Mouse (Mus musculus) hindbrain, embryonic 11.5 days (tissue): ENCODE results near the gene Sh3glb2. TPM values are rescaled to one million over a fixed set of nuclear protein-coding genes. Genes with fewer than 3 reads are reported as not detected.

Source experiments
- ATAC-seq: fragments of 200-750 bp; cut with Nextera tagmentation; 2 replicates; pipeline ENCODE4 v1.8.0; 2017; ENCODE audit warnings: mild to moderate bottlenecking, moderate TSS enrichment, moderate library complexity; ENCODE audit not compliant: low FRiP score
- DNase-seq: peaks from one replicate; pipeline ENCODE4 v3.0.0-alpha.2; 2015; ENCODE audit warnings: low spot score
- H3K27ac ChIP-seq: fragments of 300-500 bp; sonication (generic); 2 replicates; pipeline ENCODE4 v1.5.1; 2014; ENCODE audit warnings: mild to moderate bottlenecking, low read depth, low read length
- H3K27me3 ChIP-seq: fragments of 300-500 bp; sonication (generic); 2 replicates; pipeline ENCODE4 v1.6.1; 2014; ENCODE audit warnings: mild to moderate bottlenecking, low read length, moderate library complexity, mixed read lengths; ENCODE audit not compliant: control insufficient read depth, insufficient read depth
- H3K36me3 ChIP-seq: fragments of 300-500 bp; sonication (generic); 2 replicates; pipeline ENCODE4 v1.6.1; 2014; ENCODE audit warnings: mild to moderate bottlenecking, low read length, moderate library complexity, mixed read lengths; ENCODE audit not compliant: control insufficient read depth, insufficient read depth
- H3K4me1 ChIP-seq: fragments of 300-500 bp; sonication (generic); replicated peaks from 2 replicates; pipeline ENCODE4 v1.6.1; 2014; ENCODE audit warnings: low read length, mixed read lengths; ENCODE audit not compliant: control insufficient read depth, insufficient read depth
- H3K4me2 ChIP-seq: fragments of 300-500 bp; sonication (generic); replicated peaks from 2 replicates; pipeline ENCODE4 v1.6.1; 2014; ENCODE audit warnings: mild to moderate bottlenecking, low read depth, low read length
- H3K4me3 ChIP-seq: fragments of 300-500 bp; sonication (generic); 2 replicates; pipeline ENCODE4 v1.5.1; 2014; ENCODE audit warnings: low read depth, low read length
- H3K9ac ChIP-seq: fragments of 300-500 bp; sonication (generic); 2 replicates; pipeline ENCODE4 v1.6.1; 2014; ENCODE audit warnings: low read depth, low read length
- H3K9me3 ChIP-seq: fragments of 300-500 bp; sonication (generic); 2 replicates; pipeline ENCODE4 v1.6.1; 2016; ENCODE audit warnings: low read length; ENCODE audit not compliant: control insufficient read depth
- WGBS: fragments of 180-500 bp; shearing (Covaris S2); extraction: QIAGEN DNeasy Blood & Tissue Kit; methylation state at CpG from one replicate; pipeline ENCODE4 v1.1.7; 2014; 5-methylcytosine and 5-hydroxymethylcytosine counted together
- polyA plus RNA-seq: library from polyadenylated mRNA; unstranded; fragments of >200 nt; fragmentation: Nextera tagmentation; extraction: Ambion mirVana; gene quantifications from 2 replicates; pipeline ENCODE4 v1.2.1, GENCODE M21; 2014

The Sh3glb2 gene
- polyA plus RNA-seq, 1 experiment from 2014 or later, result 48.5 TPM

DNA sequence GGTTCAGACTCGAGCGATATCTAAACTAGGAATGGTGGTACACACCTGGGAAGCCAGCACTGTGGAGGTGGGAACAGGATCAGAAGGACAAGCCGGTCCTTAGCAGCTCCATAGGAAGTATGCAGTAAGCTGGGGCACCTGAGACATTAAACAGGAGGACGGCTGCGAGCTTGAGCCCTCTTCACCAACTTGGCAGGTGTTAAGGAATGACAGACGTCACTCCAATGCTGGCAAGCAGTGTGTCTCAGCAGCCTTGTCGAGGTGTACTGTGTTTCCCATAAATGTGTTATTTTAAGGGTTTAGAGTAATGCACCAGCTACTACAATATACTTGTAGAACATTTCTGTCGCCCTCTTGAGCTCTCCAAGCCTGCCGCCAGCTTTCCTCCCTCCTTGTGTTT, 27.8 kb upstream of the Sh3glb2 start:
- ATAC-seq (no peak), DNase-seq (no peak)
- Histone ChIP-seq H3K4me2 (no peak overlapping the region), H3K27ac (no peak overlapping the region), H3K4me3 (no peak overlapping the region), H3K9me3 (no peaks in the 10 kb centered on the region), H3K36me3 (0 out of 2 replicates have a peak, but pooled peaks cover 6% of the 10 kb centered on the region), H3K27me3 (no peaks in the 10 kb centered on the region), H3K4me1 (no peaks in the 10 kb centered on the region), H3K9ac (no peak overlapping the region)
- WGBS, result 90% methylated on average over 9 of the region's 9 CpGs

DNA sequence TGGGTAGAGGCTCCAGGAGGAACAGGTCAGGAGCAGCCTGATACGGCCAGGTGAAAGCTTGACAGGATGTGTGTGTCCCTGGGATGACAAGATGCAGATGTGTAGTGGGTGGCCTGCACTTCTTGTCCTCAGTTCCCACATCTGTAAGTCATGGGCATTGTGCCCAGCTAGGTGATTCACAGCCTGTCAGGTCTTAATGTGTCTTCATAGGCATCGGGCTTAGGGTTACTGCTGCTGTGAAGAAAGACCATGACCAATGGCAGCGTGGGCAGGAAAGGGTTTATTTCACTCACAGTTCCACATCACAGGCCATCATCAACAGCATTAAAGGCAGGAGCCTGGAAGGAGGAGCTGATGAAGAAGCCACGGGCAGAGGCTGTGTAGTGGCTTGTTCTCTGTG, 26.5 kb upstream of the Sh3glb2 start:
- no peaks in the 10 kb centered on the region for H3K4me1 ChIP-seq
- H3K9ac ChIP-seq, result no peak overlapping the region
- H3K27me3 ChIP-seq, result no peaks in the 10 kb centered on the region
- ATAC-seq, result no peak
- H3K36me3 ChIP-seq, result peaks cover 10% of the 10 kb centered on the region; the same call in 1 of the 2 replicates
- no peak overlapping the region for H3K4me2 ChIP-seq
- WGBS, result 94% methylated on average over 4 of the region's 4 CpGs
- DNase-seq, result no peak
- no peak overlapping the region for H3K4me3 ChIP-seq
- no peak overlapping the region for H3K27ac ChIP-seq
- no peaks in the 10 kb centered on the region for H3K9me3 ChIP-seq

DNA sequence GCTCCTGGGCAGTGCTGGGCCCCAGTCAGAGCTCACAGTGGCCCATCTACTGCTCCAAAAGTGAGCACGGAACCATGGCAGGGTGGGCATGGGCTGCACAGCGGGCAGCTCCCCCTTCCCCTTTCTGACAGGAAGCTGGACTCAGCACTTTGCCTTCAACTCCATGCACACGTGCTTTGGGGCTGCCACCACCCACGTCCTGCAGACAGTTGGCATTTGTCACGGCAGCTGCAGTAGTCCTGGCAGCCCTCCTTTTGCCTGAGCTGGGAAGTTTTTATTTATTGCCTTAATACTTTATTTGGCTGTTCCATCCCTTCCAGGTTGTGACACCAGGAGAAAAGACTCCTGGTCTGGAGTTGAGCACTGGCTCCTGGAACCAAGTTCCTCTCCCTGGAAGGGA, 25.7 kb upstream of the Sh3glb2 start:
- ATAC-seq (no peak), DNase-seq (no peak)
- no peak overlapping the region for H3K4me3 ChIP-seq
- no peaks in the 10 kb centered on the region for H3K9me3 ChIP-seq
- 79% methylated on average over 5 of the region's 5 CpGs for WGBS
- H3K9ac ChIP-seq, result no peak overlapping the region
- peaks cover 10% of the 10 kb centered on the region; the same call in 1 of the 2 replicates for H3K36me3 ChIP-seq
- H3K27ac ChIP-seq, result no peak overlapping the region; the same call in 1 of the 2 replicates
- H3K4me2 ChIP-seq, result no peak overlapping the region
- no peaks in the 10 kb centered on the region for H3K4me1 ChIP-seq
- H3K27me3 ChIP-seq, result no peaks in the 10 kb centered on the region

DNA sequence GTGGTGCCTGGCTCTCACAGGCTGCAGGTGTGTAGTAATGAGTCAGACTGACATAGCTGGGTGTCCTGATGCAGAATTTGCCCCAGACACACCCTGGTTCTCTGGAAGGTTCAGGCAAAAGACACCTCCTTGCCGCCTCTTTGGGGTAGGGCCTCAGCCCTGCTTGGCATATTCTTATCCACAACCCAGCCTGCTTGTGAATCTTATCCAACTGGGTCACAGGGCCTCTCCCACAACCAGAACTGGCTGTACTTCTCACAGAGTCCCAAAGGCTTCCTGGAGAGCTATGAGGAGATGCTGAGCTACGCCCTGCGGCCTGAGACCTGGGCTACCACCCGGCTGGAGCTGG, 22.2 kb upstream of the Sh3glb2 start:
- Histone ChIP-seq H3K4me3 (no peak overlapping the region), H3K4me1 (no peaks in the 10 kb centered on the region), H3K4me2 (no peak overlapping the region), H3K9ac (no peak overlapping the region), H3K36me3 (peaks cover 10% of the 10 kb centered on the region; the same call in 1 of the 2 replicates), H3K9me3 (no peaks in the 10 kb centered on the region), H3K27ac (no peak overlapping the region), H3K27me3 (no peaks in the 10 kb centered on the region)
- WGBS, result 94% methylated on average over 4 of the region's 4 CpGs
- ATAC-seq (no peak), DNase-seq (no peak)

DNA sequence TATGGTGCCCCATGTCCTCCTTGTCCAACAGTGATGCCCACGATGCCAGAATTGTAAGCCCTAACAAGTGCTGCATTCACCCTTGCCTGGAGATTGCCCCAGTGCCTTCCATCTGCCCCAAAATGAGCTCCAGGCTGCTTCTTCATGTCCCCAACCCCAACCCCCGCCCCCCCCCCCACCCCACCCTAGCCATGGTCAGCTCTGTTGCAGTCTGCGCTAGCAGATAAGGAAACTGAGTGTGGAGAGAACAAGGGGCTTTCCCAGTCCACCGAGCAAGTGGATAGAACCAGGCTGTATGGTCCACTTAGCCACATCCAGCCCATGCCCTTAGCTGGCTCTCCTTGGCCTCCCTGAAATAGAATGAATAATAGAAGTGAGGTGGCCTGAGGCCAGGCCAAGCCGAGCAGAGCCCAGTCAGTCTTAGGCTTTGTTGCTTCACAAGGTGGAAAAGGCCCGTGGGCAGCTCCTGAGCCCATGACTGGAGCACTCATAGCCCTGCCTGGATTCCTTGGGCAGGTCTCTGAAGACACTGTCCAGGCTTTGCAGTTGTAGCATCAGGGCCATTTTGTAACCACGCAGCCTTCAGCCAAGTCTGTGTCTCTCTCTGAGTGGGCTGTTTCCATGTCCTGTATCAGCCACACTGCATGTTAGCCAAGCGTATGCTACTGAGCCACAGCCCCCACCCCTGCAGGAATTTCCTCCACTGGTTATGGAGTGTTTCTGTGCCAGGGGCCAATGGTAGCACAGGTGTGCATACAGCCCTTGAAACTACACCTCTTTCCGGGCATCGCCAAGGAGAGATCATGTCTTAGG, 21.6 kb upstream of the Sh3glb2 start:
- Histone ChIP-seq H3K27me3 (no peaks in the 10 kb centered on the region), H3K4me2 (no peak overlapping the region), H3K27ac (no peak overlapping the region), H3K9me3 (no peaks in the 10 kb centered on the region), H3K36me3 (peaks cover 10% of the 10 kb centered on the region; the same call in 1 of the 2 replicates), H3K9ac (no peak overlapping the region), H3K4me3 (no peak overlapping the region), H3K4me1 (no peaks in the 10 kb centered on the region)
- DNase-seq, result no peak
- WGBS, result 93% methylated on average over 10 of the region's 10 CpGs
- no peak for ATAC-seq

DNA sequence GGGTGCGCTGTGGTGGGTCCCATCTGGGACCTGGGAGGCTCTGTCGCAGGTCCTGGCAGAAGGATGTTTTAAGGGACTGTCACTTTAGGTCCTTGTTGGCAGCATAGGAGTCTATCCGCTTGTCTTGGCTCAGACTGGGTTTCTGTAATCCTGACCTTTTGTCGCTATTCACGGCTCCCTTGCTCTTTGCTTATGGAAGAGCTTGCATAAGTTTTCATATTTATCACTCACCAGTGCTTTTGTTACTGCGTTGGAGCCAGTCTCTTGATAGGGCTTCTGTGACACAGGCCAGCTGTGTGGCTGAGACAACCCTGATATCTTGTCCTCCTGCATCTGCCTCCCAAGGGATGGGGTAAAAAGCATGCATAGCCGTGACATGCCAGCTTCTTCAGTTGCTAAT, 20.2 kb upstream of the Sh3glb2 start:
- WGBS, result 91% methylated on average over 7 of the region's 7 CpGs
- Histone ChIP-seq H3K4me3 (no peak overlapping the region), H3K9me3 (no peaks in the 10 kb centered on the region), H3K36me3 (peaks cover 7% of the 10 kb centered on the region; the same call in 1 of the 2 replicates), H3K9ac (no peak overlapping the region), H3K27ac (no peak overlapping the region), H3K4me1 (no peaks in the 10 kb centered on the region), H3K4me2 (no peak overlapping the region), H3K27me3 (no peaks in the 10 kb centered on the region)
- no peak for DNase-seq
- no peak for ATAC-seq

DNA sequence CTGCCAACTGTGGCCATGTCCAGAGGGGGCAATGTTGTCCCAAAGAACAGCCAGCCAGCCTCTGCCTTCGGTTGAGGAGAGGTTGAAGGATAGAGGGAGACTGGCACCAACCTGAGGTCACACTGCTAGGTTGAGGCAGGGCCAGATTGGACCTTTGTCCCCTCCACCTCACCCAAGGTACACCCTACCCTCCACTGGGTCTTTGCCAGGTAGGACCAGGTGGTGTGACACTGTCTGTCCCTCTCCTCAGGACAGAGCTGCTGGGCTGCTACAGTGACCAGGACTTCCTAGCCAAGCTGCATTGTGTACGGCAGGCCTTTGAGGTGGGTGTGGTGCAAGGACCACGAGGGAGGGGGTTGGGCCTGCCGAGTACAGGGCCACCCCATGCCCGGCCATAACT, 18.6 kb upstream of the Sh3glb2 start:
- no peaks in the 10 kb centered on the region for H3K4me1 ChIP-seq
- H3K4me3 ChIP-seq, result no peak overlapping the region
- H3K9me3 ChIP-seq, result no peaks in the 10 kb centered on the region
- no peak overlapping the region for H3K4me2 ChIP-seq
- H3K27ac ChIP-seq, result no peak overlapping the region
- ATAC-seq (no peak), DNase-seq (no peak)
- H3K36me3 ChIP-seq, result peaks cover 6% of the 10 kb centered on the region; the same call in 1 of the 2 replicates
- WGBS, result 95% methylated on average over 5 of the region's 5 CpGs
- no peaks in the 10 kb centered on the region for H3K27me3 ChIP-seq
- no peak overlapping the region for H3K9ac ChIP-seq

DNA sequence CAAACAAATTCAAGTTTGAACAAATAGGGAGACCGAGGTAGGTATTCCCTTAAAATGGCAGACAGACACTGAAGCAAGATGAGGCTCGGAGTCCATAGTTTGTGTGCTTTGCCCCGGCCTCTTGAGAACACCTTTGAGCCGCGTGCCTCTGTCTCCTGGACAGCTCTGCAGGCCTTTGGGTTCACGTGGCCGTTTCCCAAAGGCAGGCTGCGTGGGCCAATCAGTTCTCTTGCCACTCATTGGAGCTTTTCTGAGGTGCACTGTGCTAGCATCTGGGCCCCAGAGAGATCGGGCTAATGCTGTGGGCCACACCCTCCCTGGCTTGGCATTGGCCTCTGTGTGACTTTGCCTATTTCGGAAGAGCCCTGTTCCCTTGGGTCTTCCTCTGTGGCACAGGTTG, 16.8 kb upstream of the Sh3glb2 start:
- no peak for ATAC-seq
- H3K27me3 ChIP-seq, result no peaks in the 10 kb centered on the region
- no peaks in the 10 kb centered on the region for H3K9me3 ChIP-seq
- H3K4me3 ChIP-seq, result no peak overlapping the region
- no peak overlapping the region for H3K4me2 ChIP-seq
- DNase-seq, result no peak
- H3K4me1 ChIP-seq, result no peaks in the 10 kb centered on the region
- H3K27ac ChIP-seq, result no peak overlapping the region
- H3K36me3 ChIP-seq, result peaks cover 11% of the 10 kb centered on the region
- whole genome bisulfite sequencing, result 91% methylated on average over 10 of the region's 10 CpGs
- no peak overlapping the region for H3K9ac ChIP-seq

DNA sequence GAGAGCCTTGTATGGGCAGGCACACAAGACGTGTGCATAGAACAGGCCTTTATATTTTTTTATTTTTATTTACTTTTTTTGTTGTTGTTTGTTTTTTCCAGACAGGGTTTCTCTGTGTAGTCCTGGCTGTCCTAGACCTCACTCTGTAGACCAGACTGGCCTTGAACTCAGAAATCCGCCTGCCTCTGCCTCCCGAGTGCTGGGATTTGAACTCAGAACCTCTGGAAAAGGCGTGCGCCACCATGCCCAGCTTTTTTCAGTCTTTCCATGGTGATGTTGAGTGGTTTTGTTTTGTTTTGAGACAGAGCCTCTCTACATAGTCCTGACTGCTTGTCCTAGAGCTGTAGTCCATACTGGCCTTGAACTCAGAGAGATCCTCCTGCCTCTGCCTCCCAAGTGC, 13.6 kb upstream of the Sh3glb2 start:
- Histone ChIP-seq H3K4me3 (no peak overlapping the region), H3K27me3 (no peaks in the 10 kb centered on the region), H3K9ac (no peak overlapping the region), H3K9me3 (no peaks in the 10 kb centered on the region), H3K4me1 (no peaks in the 10 kb centered on the region), H3K4me2 (no peak overlapping the region), H3K27ac (no peak overlapping the region), H3K36me3 (peaks cover 13% of the 10 kb centered on the region)
- WGBS, result 99% methylated on average over 5 of the region's 5 CpGs
- ATAC-seq, result no peak
- no peak for DNase-seq
